Mouse (Mus musculus) kidney, adult 9 months (tissue): ENCODE data around the gene Olfr545.
"Not testable (repeated sequence)": the region's sequence is repeated elsewhere in the genome, so short reads cannot be mapped to it uniquely, and the experiment has no call there.

Experiments used
- DNase-seq: peaks from one replicate; pipeline ENCODE4 v3.0.0; 2022

Gene Olfr545

GRCm38 (mm10) chr7:102499473-102499872, at the start of gene Olfr545:
Olfr545 (minus strand) TSS chr7:102499573.
- DNase-seq = no peak

GRCm38 (mm10) chr7:102541251-102541650, 41.9 kb upstream of the Olfr545 start:
- DNase-seq = no peak

DNA sequence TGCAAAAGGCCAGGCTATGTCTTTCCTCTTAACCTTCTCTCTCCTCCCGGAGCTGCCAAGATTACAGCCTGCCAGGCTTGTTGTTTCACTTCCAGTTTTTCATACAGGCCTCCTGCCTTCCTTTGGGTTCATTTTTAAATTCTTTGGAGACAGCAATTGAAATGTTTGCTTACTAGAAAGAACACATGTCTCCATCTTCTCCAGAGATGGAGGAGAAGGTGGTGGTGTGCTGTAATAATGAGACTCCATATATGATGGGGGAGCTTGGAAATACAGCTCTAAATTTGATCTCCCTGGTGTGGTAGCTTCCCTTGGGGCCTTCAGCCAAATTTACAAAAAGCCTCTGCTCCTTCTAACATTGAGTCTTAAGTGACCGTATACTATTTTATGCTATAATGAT, 41.2 kb upstream of the Olfr545 start, which contains the start of gene Olfr548-ps1:
Gene Olfr548-ps1, plus strand, starts transcription at position 301 of the 400 bp plus-strand sequence.
- DNase-seq = no peak

DNA sequence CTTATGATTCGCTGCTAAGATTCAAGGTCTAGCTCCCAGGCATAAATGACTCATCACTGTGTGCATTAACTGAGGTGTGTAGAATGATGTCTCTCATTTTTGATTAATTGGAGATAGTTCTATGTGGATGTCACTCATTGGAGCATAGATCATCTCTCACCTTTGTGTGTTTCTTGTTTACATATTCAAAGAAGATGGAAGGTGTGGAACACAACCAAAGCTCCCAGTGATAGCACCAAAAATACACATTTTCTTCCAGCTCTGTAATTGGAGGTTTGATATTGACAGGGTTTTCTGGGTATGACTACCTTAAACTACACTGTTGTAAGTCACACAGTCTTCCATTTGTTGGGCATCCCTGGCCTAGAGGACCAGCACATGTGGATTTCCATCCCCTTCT, 35.1 kb upstream of the Olfr545 start, which contains the start of gene Olfr547:
Gene Olfr547, plus strand, starts transcription at position 301 of the 400 bp plus-strand sequence.
- DNase-seq = no peak

GRCm38 (mm10) chr7:102529052-102529451, 29.7 kb upstream of the Olfr545 start:
- no peak for DNase-seq

DNA sequence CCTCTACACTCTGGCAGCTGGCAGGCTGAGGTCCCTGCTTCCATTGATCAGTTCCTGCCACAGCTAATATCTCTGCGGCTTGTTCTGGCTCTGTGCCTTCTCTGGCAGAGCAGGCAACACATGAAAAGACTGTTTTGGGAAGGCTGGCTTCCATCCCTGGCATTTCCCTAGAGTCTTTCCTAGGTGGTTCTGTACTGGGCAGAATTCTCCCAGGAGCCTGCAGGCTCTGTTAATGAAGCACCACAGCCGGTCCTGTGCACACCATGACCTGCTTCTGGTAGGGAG, 17.6 kb upstream of the Olfr545 start:
- no peak for DNase-seq

DNA sequence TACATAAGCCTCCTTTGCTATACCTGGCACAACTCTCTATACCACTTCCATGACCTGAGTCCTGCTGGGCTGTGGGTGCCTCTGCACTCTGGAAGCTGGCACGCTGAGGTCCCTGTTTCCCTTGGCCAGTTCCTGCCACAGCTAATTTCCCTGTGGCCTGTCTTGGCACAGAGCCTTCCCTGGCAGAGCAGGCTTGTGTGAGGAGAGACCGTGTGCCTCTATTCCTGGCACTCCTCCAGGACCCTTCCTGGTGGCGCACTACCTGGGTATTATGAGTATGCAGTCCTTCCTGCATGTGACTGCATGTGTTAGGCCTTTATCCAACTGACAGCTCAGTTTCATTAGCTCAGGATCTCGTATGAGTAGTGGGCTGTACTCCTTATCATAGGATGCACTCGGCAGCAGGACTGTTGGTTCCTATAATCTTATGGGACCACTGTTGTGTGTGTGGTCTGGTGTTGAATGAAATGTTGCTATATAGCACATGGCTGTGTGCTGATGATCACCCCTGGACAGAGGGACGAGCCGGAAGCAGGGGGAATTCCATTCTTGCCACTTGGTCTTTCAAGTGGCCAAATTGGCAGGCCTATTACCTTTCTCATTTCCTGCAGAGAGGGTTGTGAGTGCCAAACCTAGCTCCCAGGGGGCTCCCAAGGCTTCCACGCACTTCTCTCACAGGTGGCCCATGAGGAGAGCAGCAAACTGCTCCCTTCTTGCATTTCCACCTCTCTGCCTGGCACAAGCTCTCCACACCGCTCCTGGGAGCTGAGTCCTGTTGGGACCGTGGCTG, 17.1 kb upstream of the Olfr545 start:
- DNase-seq = peak; percentile 4

- no peak for DNase-seq
Observed at GRCm38 (mm10) chr7:102514144-102514543, 14.8 kb upstream of the Olfr545 start.

DNA sequence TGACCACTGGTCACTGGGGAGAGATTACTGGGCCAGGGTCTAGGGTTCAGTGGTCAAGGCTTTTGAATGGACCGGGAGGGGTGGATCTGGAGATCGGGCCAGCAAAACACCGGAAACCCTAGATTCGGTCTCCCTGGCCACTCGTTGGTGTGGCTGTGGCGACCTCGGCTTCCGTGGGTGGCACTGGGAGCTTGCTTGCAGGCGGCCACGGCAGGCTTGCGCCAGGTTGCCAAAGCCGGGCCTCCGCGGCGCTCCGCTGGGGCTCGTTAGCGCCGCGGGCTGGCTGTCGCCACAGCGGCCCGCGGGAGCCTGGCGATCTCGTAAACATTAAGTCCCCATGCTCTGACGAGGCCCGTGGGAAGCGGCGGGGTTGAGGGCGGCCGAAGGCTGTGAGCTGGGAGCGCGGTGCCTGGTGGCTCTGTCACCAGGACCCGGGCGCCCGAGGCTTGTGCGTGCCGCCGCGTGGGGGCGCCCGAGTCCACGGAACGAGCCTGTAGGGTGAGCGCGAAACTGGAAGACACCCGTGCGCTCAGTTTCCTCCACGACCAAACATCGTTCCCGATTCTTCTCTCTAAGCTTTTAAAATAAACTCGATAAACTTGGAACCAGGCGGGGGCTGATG, 13.6 kb upstream of the Olfr545 start:
- peak; percentile 77 for DNase-seq

- DNase-seq = no peak
Observed at GRCm38 (mm10) chr7:102511927-102512326, 12.6 kb upstream of the Olfr545 start.

- no peak for DNase-seq
Observed at GRCm38 (mm10) chr7:102509726-102510125, 10.4 kb upstream of the Olfr545 start.

GRCm38 (mm10) chr7:102508666-102509065, 9.3 kb upstream of the Olfr545 start:
- DNase-seq = no peak

DNA sequence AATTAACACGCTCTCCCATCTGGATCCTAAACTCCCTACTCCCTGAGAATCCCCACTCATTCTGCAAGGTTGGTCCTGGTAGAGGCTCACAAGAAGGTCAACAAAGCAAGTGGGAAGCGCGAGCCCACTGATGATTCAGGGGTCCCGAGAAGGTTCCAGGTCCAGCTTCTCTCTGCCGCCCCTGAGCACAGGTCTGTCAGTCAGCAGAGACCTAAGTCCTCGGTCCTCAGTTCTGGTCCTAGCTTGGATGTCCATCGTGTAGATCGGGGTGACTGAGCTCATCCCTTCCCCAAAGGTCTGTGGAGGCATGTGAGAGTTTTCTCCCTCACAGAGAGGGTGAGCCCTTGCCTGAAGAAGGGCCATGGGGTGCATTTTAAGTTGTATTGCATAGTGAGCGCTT, 8.7 kb upstream of the Olfr545 start:
- DNase-seq = no peak

- DNase-seq = peak; percentile 84
Observed at GRCm38 (mm10) chr7:102506848-102507247, 7.5 kb upstream of the Olfr545 start.

DNA sequence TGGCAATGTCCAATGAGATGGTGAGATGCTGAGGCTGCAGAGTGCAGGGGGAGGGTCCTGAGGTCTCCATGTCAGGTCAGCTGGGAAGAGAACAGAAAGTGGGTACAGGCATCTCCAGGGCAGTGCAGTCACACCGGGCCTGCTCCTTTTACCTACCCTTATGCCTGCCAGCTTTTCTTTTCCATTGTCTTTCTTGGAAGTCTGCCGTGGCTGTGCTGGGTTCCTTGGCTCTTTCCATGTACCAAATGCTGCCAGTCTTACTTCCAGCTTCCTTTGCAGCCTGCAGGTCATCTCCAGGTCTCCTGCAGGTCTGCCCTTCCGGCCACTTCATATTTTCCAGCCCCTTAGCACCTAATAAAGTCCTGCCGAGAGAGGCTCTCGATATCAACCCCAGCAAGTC, 2.6 kb upstream of the Olfr545 start:
- DNase-seq = no peak

GRCm38 (mm10) chr7:102494416-102494815, 5.0 kb downstream of the Olfr545 start:
- DNase-seq = not testable (repeated sequence)

DNA sequence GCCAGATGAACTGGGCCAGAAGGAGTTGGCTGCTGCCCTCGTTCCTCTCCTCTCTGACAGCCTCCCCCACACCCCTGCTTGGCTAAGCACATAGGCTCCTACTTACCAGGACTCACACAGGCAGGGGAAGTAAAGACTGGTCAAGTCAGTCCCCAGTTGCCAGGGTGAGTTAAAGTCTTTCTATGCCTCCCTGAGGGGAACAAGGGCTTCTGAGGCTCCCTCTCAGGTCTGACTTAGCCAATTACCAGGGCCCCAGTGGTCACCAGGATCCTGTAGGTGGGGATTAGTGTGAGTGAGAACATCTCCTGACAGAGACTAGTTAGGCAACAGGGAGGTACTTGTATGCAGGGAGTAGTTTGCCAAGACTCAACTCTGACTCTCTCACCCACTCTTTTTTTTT, 11.2 kb downstream of the Olfr545 start, which contains the start of gene Olfr544:
Gene Olfr544, minus strand, starts transcription at position 153 of the 400 bp plus-strand sequence.
- DNase-seq = no peak

- DNase-seq = no peak
Observed at GRCm38 (mm10) chr7:102486105-102486504, 13.3 kb downstream of the Olfr545 start.

DNA sequence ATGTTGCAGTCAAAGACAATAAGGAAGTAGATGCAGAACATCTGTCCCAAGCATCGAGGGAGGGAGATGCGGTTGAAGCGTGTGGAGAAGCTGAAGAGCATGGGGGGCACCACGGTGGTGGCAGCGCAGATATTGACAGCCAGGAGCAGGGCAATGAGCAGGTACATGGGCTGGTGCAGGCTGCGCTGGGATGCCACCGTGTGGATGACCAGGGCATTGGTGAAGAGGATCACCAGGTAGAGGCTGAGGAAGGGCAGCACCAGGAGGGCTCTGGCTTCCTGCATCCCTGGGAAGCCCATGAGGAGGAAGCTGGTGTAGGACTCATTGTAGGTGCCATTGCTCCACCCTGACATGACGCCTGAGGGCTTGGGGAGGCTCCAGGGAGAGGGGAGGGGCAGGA, 14.6 kb downstream of the Olfr545 start:
- DNase-seq = not testable (repeated sequence)

GRCm38 (mm10) chr7:102483665-102484064, 15.7 kb downstream of the Olfr545 start:
- DNase-seq = no peak

GRCm38 (mm10) chr7:102481579-102481978, 17.8 kb downstream of the Olfr545 start, which contains the start of gene Olfr543:
Olfr543 (minus strand) TSS chr7:102481679.
- DNase-seq = no peak

DNA sequence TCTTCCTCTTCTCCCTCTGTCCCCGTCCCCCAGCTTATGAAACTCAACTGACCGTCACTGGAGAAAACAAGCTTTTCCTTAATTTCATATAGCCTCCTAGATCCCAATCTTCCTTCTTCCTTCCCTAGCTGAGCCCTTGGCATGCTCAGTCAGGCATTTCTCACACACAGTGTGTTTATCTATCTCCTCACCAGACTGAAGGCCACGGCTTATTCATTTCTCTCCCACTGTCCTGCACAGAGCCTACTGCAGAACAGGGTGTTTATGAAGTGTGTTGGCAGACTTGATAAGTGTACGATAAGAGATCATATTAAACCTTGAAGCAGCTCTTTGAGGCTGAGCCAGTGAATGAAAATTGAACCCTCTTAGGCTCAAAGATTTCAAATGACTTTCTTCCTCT, 18.6 kb downstream of the Olfr545 start:
- no peak for DNase-seq

- DNase-seq = peak; percentile 61
Observed at GRCm38 (mm10) chr7:102479368-102480078, 19.9 kb downstream of the Olfr545 start.

DNA sequence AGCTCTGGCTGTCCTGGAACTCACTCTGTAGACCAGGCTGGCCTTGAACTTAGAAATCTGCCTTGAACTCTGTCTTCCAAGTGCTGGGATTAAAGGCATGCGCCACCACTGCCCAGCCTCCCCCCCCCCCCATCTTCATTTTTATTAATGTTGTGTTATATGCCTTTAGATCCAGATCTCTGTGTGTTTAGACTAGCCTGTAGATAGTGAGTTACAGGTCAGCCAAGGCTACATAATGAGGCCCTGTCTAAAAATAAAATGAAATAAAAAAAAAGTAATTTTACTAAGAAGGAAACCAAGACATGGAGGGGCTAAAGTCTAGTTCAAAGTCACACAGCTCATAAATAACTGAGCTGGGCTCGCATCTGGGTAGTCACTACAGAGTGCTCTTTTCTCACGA, 20.4 kb downstream of the Olfr545 start:
- DNase-seq = no peak
